Mouse (Mus musculus) small intestine, adult 2 months (tissue): ENCODE measurements at regions not wholly inside any gene's neighbourhood (a gene's known extent, or its start where the extent isn't known, plus 50 kb on each side); places are given as distances from the start of the nearest gene placed in this dataset.

Experiments
- H3K27ac ChIP-seq: fragments of 200-500 bp; 2 replicates; pipeline ENCODE4 v1.5.1; 2012; ENCODE audit warnings: low read depth, low read length, control low read depth, inconsistent platforms; ENCODE audit not compliant: insufficient read depth
- H3K27me3 ChIP-seq: fragments of 200-500 bp; 2 replicates; pipeline ENCODE4 v1.6.1; 2012; ENCODE audit warnings: mild to moderate bottlenecking, moderate library complexity, low read length, inconsistent platforms; ENCODE audit not compliant: control insufficient read depth, insufficient read depth
- H3K36me3 ChIP-seq: fragments of 200-500 bp; 2 replicates; pipeline ENCODE4 v1.6.1; 2012; ENCODE audit warnings: mild to moderate bottlenecking, low read length, control low read depth, inconsistent platforms; ENCODE audit not compliant: control insufficient read depth, insufficient read depth
- H3K4me1 ChIP-seq: fragments of 200-500 bp; 2 replicates; pipeline ENCODE4 v1.6.1; 2012; ENCODE audit warnings: low read length, inconsistent platforms, mixed read lengths; ENCODE audit not compliant: control insufficient read depth, insufficient read depth, insufficient read length
- H3K4me3 ChIP-seq: fragments of 200-500 bp; 2 replicates; pipeline ENCODE4 v1.5.1; 2012; ENCODE audit warnings: low read depth, mild to moderate bottlenecking, control low read depth, inconsistent platforms, low read length, moderate library complexity
- CTCF ChIP-seq: fragments of 200-500 bp; IDR thresholded peaks from 2 replicates; pipeline ENCODE4 v1.5.1; 2012; ENCODE audit warnings: low read depth, mild to moderate bottlenecking, control low read depth, inconsistent platforms, low read length, moderate library complexity, mixed read lengths; ENCODE audit not compliant: insufficient replicate concordance, insufficient read length; ENCODE audit errors: extremely low read depth
- POLR2A ChIP-seq: fragments of 200-500 bp; IDR thresholded peaks from 2 replicates; pipeline ENCODE4 v1.6.1; 2012; ENCODE audit warnings: low read depth, mild to moderate bottlenecking, control low read depth, inconsistent platforms, low read length, moderate library complexity
- WGBS: fragments of 180-500 bp; shearing (Covaris S2); methylation state at CpG from one replicate; pipeline ENCODE4 v1.1.7; 2018; 5-methylcytosine and 5-hydroxymethylcytosine counted together

GRCm38 (mm10) chr5:133078390-133078789, 535.2 kb upstream of the Auts2 start:
- no peak overlapping the region for H3K27ac ChIP-seq
- H3K36me3 ChIP-seq: no peaks in the 10 kb centered on the region
- H3K4me3 ChIP-seq: no peak overlapping the region
- 71% methylated on average over 4 of the region's 4 CpGs for WGBS
- H3K27me3 ChIP-seq: no peaks in the 10 kb centered on the region
- no peak for TF ChIP-seq POLR2A
- no peak for TF ChIP-seq CTCF
- no peaks in the 10 kb centered on the region for H3K4me1 ChIP-seq

- Histone ChIP-seq H3K4me1 (no peaks in the 10 kb centered on the region), H3K27ac (no peak overlapping the region), H3K27me3 (no peaks in the 10 kb centered on the region), H3K36me3 (no peaks in the 10 kb centered on the region), H3K4me3 (no peak overlapping the region)
- no peak for TF ChIP-seq POLR2A
- TF ChIP-seq CTCF: no peak
- WGBS: 59% methylated on average over 2 of the region's 2 CpGs
These were observed 530.2 kb upstream of the Auts2 start for GRCm38 (mm10) chr5:133073317-133073716.

- Histone ChIP-seq H3K4me1 (no peaks in the 10 kb centered on the region), H3K27me3 (no peaks in the 10 kb centered on the region), H3K4me3 (no peak overlapping the region), H3K36me3 (no peaks in the 10 kb centered on the region), H3K27ac (no peak overlapping the region)
- TF ChIP-seq POLR2A: no peak
These were observed 527.0 kb upstream of the Auts2 start for GRCm38 (mm10) chr5:133070141-133070540.

GRCm38 (mm10) chr5:133062481-133062880, 519.3 kb upstream of the Auts2 start:
- no peaks in the 10 kb centered on the region for H3K27me3 ChIP-seq
- no peaks in the 10 kb centered on the region for H3K36me3 ChIP-seq
- TF ChIP-seq POLR2A (no peak), CTCF (no peak)
- 82% methylated on average over 3 of the region's 3 CpGs for WGBS
- H3K4me3 ChIP-seq: no peak overlapping the region
- no peak overlapping the region for H3K27ac ChIP-seq
- no peaks in the 10 kb centered on the region for H3K4me1 ChIP-seq

GRCm38 (mm10) chr5:133047456-133047855, 504.3 kb upstream of the Auts2 start:
- Histone ChIP-seq H3K4me1 (no peaks in the 10 kb centered on the region), H3K27ac (no peak overlapping the region), H3K27me3 (no peaks in the 10 kb centered on the region), H3K36me3 (no peaks in the 10 kb centered on the region), H3K4me3 (no peak overlapping the region)
- TF ChIP-seq CTCF: no peak
- no peak for TF ChIP-seq POLR2A
- 91% methylated on average over 4 of the region's 4 CpGs for WGBS

- TF ChIP-seq POLR2A (no peak), CTCF (no peak)
- Histone ChIP-seq H3K27me3 (no peaks in the 10 kb centered on the region), H3K27ac (no peak overlapping the region), H3K4me3 (no peak overlapping the region), H3K36me3 (no peaks in the 10 kb centered on the region), H3K4me1 (no peaks in the 10 kb centered on the region)
- WGBS: 81% methylated on average over 9 of the region's 9 CpGs
These were observed 502.5 kb upstream of the Auts2 start for GRCm38 (mm10) chr5:133045637-133046036.

GRCm38 (mm10) chr5:133027590-133027989, 484.4 kb upstream of the Auts2 start:
- 90% methylated on average over 4 of the region's 4 CpGs for WGBS
- H3K36me3 ChIP-seq: no peaks in the 10 kb centered on the region

GRCm38 (mm10) chr5:133025121-133025520, 482.0 kb upstream of the Auts2 start:
- Histone ChIP-seq H3K4me3 (no peak overlapping the region), H3K36me3 (no peaks in the 10 kb centered on the region), H3K27ac (no peak overlapping the region), H3K27me3 (no peaks in the 10 kb centered on the region), H3K4me1 (no peaks in the 10 kb centered on the region)
- 63% methylated on average over 4 of the region's 4 CpGs for WGBS
- TF ChIP-seq CTCF: no peak
- TF ChIP-seq POLR2A: no peak

More at GRCm38 (mm10) chr5:133027590-133027989, 484.4 kb upstream of the Auts2 start:
- Histone ChIP-seq H3K4me1 (no peaks in the 10 kb centered on the region), H3K27ac (no peak overlapping the region), H3K4me3 (no peak overlapping the region), H3K27me3 (no peaks in the 10 kb centered on the region)
- TF ChIP-seq POLR2A (no peak), CTCF (no peak)
